In genomic region chr19:28991391-28991790, GRCm38 (mm10) we compare ENCODE assay signal across 8 mouse cellular contexts. TPM values are rescaled to one million over a fixed set of nuclear protein-coding genes. Genes with fewer than 3 reads are reported as not detected.
A peak's percentile ranks its signal among the peaks of the same experiment; 100 is the strongest.
DNase-seq lines count a peak whose midpoint lies in the region; ATAC-seq lines count a peak whose summit lies in the region.

No protein-coding gene starts in this region.

- H3K4me2 ChIP-seq in kidney, embryonic 16.5 days (replicated peaks; ENCODE audit: low read depth, low read length) = peak overlapping the region; percentile 72
- H3K4me2 ChIP-seq in hindbrain, embryonic 15.5 days = peak overlapping the region; percentile 65
- H3K4me2 ChIP-seq in midbrain, embryonic 16.5 days (ENCODE audit: low read length) = peak overlapping the region; percentile 78

- peaks cover 18% of the 10 kb centered on the region for H3K36me3 ChIP-seq in kidney, embryonic 16.5 days (ENCODE audit: insufficient read depth, low read length)
- H3K36me3 ChIP-seq in hindbrain, embryonic 15.5 days = peaks cover 6% of the 10 kb centered on the region; the same call in 1 of the 2 replicates
- peaks cover 14% of the 10 kb centered on the region for H3K36me3 ChIP-seq in midbrain, embryonic 16.5 days (ENCODE audit: control insufficient read depth, insufficient read depth, low read length)

- ATAC-seq in kidney, embryonic 16.5 days (ENCODE audit: low FRiP score, low TSS enrichment) = no peak
- no peak for ATAC-seq in hindbrain, embryonic 15.5 days (ENCODE audit: low FRiP score, low read depth)
- no peak for ATAC-seq in midbrain, embryonic 16.5 days

- no peak overlapping the region for H3K27ac ChIP-seq in kidney, embryonic 16.5 days (ENCODE audit: low read length)
- H3K27ac ChIP-seq in brown adipose tissue, adult 24 weeks (replicated peaks; ENCODE audit: low read depth, low read length) = peak overlapping the region; percentile 76; the same call in 1 of the 2 replicates
- H3K27ac ChIP-seq in hindbrain, embryonic 15.5 days (replicated peaks) = 0 out of 2 replicates have a peak overlapping the region, but pooled peaks have one; percentile 90
- no peak overlapping the region for H3K27ac ChIP-seq in midbrain, embryonic 16.5 days (ENCODE audit: low read length)

- peaks cover 7% of the 10 kb centered on the region for H3K4me1 ChIP-seq in kidney, embryonic 16.5 days (ENCODE audit: insufficient read depth, low read length)
- no peaks in the 10 kb centered on the region for H3K4me1 ChIP-seq in brown adipose tissue, adult 24 weeks (ENCODE audit: control insufficient read depth, insufficient read depth, insufficient read length, low read length)
- H3K4me1 ChIP-seq in hindbrain, embryonic 15.5 days (replicated peaks) = peaks cover 17% of the 10 kb centered on the region
- H3K4me1 ChIP-seq in midbrain, embryonic 16.5 days (ENCODE audit: control insufficient read depth, insufficient read depth, low read length) = peaks cover 17% of the 10 kb centered on the region

- H3K27me3 ChIP-seq in kidney, embryonic 16.5 days (ENCODE audit: insufficient read depth, low read length) = no peaks in the 10 kb centered on the region
- H3K27me3 ChIP-seq in hindbrain, embryonic 15.5 days = no peaks in the 10 kb centered on the region
- no peaks in the 10 kb centered on the region; the same call in 1 of the 2 replicates for H3K27me3 ChIP-seq in midbrain, embryonic 16.5 days (ENCODE audit: control insufficient read depth, insufficient read depth, low read depth, low read length)

- peak overlapping the region; percentile 71 for H3K9ac ChIP-seq in kidney, embryonic 16.5 days (replicated peaks; ENCODE audit: low read length)
- H3K9ac ChIP-seq in hindbrain, embryonic 15.5 days = peak overlapping the region; percentile 92; the same call in 1 of the 2 replicates
- peak overlapping the region; percentile 94 for H3K9ac ChIP-seq in midbrain, embryonic 16.5 days (ENCODE audit: low read depth, low read length)

- intact Hi-C loops in gastrocnemius, postnatal 36 days (cut with DNase I) = loop anchor here (5.0 kb wide), 1 partner anchor 56 kb away; the partner anchor contains the start of gene Ak3

- DNase-seq in kidney, adult 11 months = no peak
- no peak for DNase-seq in gastrocnemius, postnatal 10 days
- no peak for DNase-seq in layer of hippocampus, postnatal 10 days (ENCODE audit: low spot score in 2 of 2)
- DNase-seq in gastrocnemius, postnatal 36 days = no peak

- H3K9me3 ChIP-seq in kidney, embryonic 16.5 days (ENCODE audit: low read length) = no peaks in the 10 kb centered on the region
- no peaks in the 10 kb centered on the region for H3K9me3 ChIP-seq in hindbrain, embryonic 15.5 days
- no peaks in the 10 kb centered on the region for H3K9me3 ChIP-seq in midbrain, embryonic 16.5 days (replicated peaks; ENCODE audit: control insufficient read depth, low read length, poor library complexity, severe bottlenecking)

- peak overlapping the region; percentile 67 for H3K4me3 ChIP-seq in kidney, embryonic 16.5 days (ENCODE audit: low read length)
- H3K4me3 ChIP-seq in brown adipose tissue, adult 24 weeks (ENCODE audit: insufficient read depth, low read depth, low read length) = peak overlapping the region; percentile 90
- H3K4me3 ChIP-seq in hindbrain, embryonic 15.5 days = peak overlapping the region; percentile 96
- peak overlapping the region; percentile 80 for H3K4me3 ChIP-seq in midbrain, embryonic 16.5 days (ENCODE audit: low read depth, low read length)

- WGBS in kidney, embryonic 16.5 days = 60% methylated on average over 5 of the region's 5 CpGs
- 76% methylated on average over 5 of the region's 5 CpGs for WGBS in hindbrain, embryonic 15.5 days
- 71% methylated on average over 5 of the region's 5 CpGs for WGBS in midbrain, embryonic 16.5 days

RNA-seq across cellular contexts. Expression of gene Cdc37l1, which starts 1.2 kb away (rescaled TPM):
- 35.7 and 43.6 TPM in 2 replicates for polyA plus RNA-seq in kidney, embryonic 16.5 days (2015; fragmentation: Nextera tagmentation; extraction: Ambion mirVana)
- polyA plus RNA-seq in brown adipose tissue, adult 24 weeks (2012; ENCODE audit: insufficient read depth, insufficient read length, missing spikeins) = 28.3 and 35.7 TPM in 2 replicates
- polyA plus RNA-seq in hindbrain, embryonic 15.5 days (2015; fragmentation: Nextera tagmentation; extraction: Ambion mirVana) = 42.1 and 47.1 TPM in 2 replicates
- 48.9 and 52.6 TPM in 2 replicates for polyA plus RNA-seq in midbrain, embryonic 16.5 days (2015; fragmentation: Nextera tagmentation; extraction: Ambion mirVana)
- 10 to 100 TPM; 31.4 to 38.1 TPM for total RNA-seq in gastrocnemius, postnatal 10 days (2021)
- 10 to 100 TPM; 75.1 to 84.3 TPM for total RNA-seq in layer of hippocampus, postnatal 10 days (2021)
- total RNA-seq in gastrocnemius, postnatal 36 days (2021) = 10 to 100 TPM; 40.5 to 40.6 TPM

RNA-seq across cellular contexts. Expression of gene 4430402I18Rik, which starts 23.8 kb away (rescaled TPM):
- polyA plus RNA-seq in kidney, embryonic 16.5 days (2015; fragmentation: Nextera tagmentation; extraction: Ambion mirVana) = 3.4 and 4.2 TPM in 2 replicates
- 27.9 and 41.7 TPM in 2 replicates for polyA plus RNA-seq in brown adipose tissue, adult 24 weeks (2012; ENCODE audit: insufficient read depth, insufficient read length, missing spikeins)
- polyA plus RNA-seq in hindbrain, embryonic 15.5 days (2015; fragmentation: Nextera tagmentation; extraction: Ambion mirVana) = 0.72 and 1.7 TPM in 2 replicates
- polyA plus RNA-seq in midbrain, embryonic 16.5 days (2015; fragmentation: Nextera tagmentation; extraction: Ambion mirVana) = 0.78 and 1.4 TPM in 2 replicates
- 1 to 10 TPM in 1 of 2 experiments, under 1 TPM in 1; 0.66 to 1.1 TPM for total RNA-seq in gastrocnemius, postnatal 10 days (2021)
- total RNA-seq in layer of hippocampus, postnatal 10 days (2021) = 1 to 10 TPM; 4.2 to 9.8 TPM
- total RNA-seq in gastrocnemius, postnatal 36 days (2021) = under 1 TPM; 0.54 to 0.87 TPM

RNA-seq across cellular contexts. Expression of gene Plpp6, which starts 27.6 kb away (rescaled TPM):
- 9.8 and 10.3 TPM in 2 replicates for polyA plus RNA-seq in kidney, embryonic 16.5 days (2015; fragmentation: Nextera tagmentation; extraction: Ambion mirVana)
- polyA plus RNA-seq in brown adipose tissue, adult 24 weeks (2012; ENCODE audit: insufficient read depth, insufficient read length, missing spikeins) = 22.9 and 32.4 TPM in 2 replicates
- 12.2 and 13.6 TPM in 2 replicates for polyA plus RNA-seq in hindbrain, embryonic 15.5 days (2015; fragmentation: Nextera tagmentation; extraction: Ambion mirVana)
- 14.8 and 15.2 TPM in 2 replicates for polyA plus RNA-seq in midbrain, embryonic 16.5 days (2015; fragmentation: Nextera tagmentation; extraction: Ambion mirVana)
- total RNA-seq in gastrocnemius, postnatal 10 days (2021) = 1 to 10 TPM; 3.4 to 3.5 TPM
- 10 to 100 TPM; 31.0 to 36.5 TPM for total RNA-seq in layer of hippocampus, postnatal 10 days (2021)
- total RNA-seq in gastrocnemius, postnatal 36 days (2021) = 1 to 10 TPM; 1.6 to 1.9 TPM

RNA-seq across cellular contexts. Expression of gene Ak3, which starts 56.4 kb away (rescaled TPM):
- 105 and 106 TPM in 2 replicates for polyA plus RNA-seq in kidney, embryonic 16.5 days (2015; fragmentation: Nextera tagmentation; extraction: Ambion mirVana)
- polyA plus RNA-seq in brown adipose tissue, adult 24 weeks (2012; ENCODE audit: insufficient read depth, insufficient read length, missing spikeins) = 328 and 347 TPM in 2 replicates
- 68.5 and 75.3 TPM in 2 replicates for polyA plus RNA-seq in hindbrain, embryonic 15.5 days (2015; fragmentation: Nextera tagmentation; extraction: Ambion mirVana)
- 64.3 and 75.1 TPM in 2 replicates for polyA plus RNA-seq in midbrain, embryonic 16.5 days (2015; fragmentation: Nextera tagmentation; extraction: Ambion mirVana)
- total RNA-seq in gastrocnemius, postnatal 10 days (2021) = 10 to 100 TPM; 60.1 to 61.7 TPM
- 10 to 100 TPM; 40.4 to 46.4 TPM for total RNA-seq in layer of hippocampus, postnatal 10 days (2021)
- 10 to 100 TPM; 47.4 to 49.0 TPM for total RNA-seq in gastrocnemius, postnatal 36 days (2021)

Comparison
In these comparisons a context has a peak if more than half of its experiments do, and no peak if none do; other contexts are left out.
1. H3K27ac ChIP-seq: peak in brown adipose tissue, adult 24 weeks (single experiment) and hindbrain, embryonic 15.5 days (single experiment); none in kidney, embryonic 16.5 days (single experiment) and midbrain, embryonic 16.5 days (single experiment).
2. Peak in every context shown above with its lines, with median percentiles within 50 percentile points of each other: H3K4me2 ChIP-seq, H3K4me3 ChIP-seq and H3K9ac ChIP-seq.